Mouse (Mus musculus) kidney, postnatal 10 days (tissue): ENCODE results near the gene Neurl1b.
A peak's percentile ranks its signal among the peaks of the same experiment; 100 is the strongest.

Experiments
- DNase-seq: peaks from one replicate; pipeline ENCODE4 v3.0.0; 2021; ENCODE audit warnings: mixed read lengths

The Neurl1b gene

DNA sequence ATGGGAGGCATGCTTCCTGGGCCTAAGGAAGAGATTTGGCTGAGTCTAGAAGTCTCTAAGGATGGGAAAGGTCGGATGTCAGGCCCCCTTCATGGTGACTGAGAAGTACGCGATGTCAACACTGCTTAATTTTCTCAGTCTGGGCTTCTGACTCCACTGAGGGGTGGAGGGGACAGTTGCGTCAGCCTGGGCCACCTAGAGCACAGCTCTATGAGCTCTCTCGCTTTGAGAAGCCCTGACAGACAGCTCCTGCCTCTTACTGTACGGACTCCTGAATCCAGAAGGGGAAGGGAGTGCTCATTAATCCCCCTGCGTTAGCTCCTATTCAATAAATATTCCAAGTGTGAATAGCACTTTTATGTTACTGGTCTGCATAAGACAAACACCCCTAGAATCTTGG is 43.4 kb downstream of the Neurl1b start:
- DNase-seq = no peak

DNA sequence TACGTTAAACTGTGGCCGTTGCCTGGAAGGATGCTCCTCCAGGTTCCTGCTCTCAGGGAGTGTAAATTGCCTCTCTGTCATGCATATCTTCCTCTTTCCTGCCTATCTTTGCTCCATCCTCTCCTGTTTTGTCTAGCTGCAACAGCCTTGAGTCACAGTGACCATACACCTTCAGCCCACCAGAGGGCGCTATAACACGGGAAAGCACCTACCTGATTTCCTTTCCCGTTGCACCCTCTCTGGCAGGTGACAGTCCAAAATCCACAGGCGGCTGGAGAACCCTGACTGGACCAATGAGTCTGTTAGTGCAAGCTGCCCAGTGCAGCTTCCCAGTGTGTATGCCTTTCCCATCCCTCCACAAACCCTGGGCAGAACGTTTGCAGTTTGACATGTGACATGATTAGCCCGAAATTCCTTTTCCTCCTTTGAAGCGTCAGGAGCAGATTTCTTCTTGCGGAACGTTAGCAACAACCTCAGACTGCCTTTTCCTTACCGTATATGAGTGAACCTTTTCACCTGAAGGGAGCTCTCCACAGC is 48.1 kb downstream of the Neurl1b start:
- peak; percentile 89 for DNase-seq

DNA sequence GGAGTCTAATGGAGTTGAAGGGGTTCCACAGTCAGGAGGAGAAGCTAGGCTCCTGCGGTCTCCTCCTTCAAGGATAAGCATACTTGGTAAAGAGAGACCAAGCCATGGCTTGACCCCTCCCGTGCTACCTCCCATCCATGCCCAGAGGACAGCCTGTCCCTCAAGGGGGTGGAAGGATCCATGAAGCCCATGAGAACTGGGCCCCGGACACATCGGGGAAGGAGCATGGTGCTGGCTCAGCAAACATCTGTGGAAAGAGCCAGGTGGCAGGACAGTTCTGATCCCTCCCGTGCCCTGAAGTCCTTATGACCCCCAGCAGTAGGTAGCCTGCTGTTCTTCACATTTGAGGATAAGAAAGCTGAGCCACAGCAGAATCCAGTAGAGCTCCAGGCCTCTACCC is 48.8 kb downstream of the Neurl1b start:
- no peak for DNase-seq

- DNase-seq = no peak
Observed at GRCm38 (mm10) chr17:26463984-26464383, 49.4 kb downstream of the Neurl1b start.

DNA sequence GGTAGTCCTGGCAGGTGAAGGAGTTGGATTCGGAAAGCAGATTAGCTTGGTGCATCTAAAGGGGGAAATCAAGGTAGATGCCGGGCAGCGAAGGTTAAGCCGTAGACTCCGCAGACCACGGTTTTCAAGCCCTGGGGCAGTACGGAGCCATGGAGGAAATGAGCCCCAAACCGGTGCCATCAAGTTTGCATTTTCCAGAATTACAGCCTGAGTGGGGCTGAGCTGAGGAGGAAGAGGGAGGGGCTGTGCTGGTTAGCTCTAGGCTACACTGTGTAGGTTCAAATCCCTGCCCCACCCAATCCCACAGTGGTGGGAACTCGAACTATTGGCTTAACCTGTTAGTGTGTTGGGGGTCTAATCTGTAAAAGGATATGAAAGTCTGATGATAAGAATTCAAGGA is 49.9 kb downstream of the Neurl1b start:
- no peak for DNase-seq

GRCm38 (mm10) chr17:26464972-26465371 is 50.3 kb downstream of the Neurl1b start:
- DNase-seq = peak; percentile 77

DNA sequence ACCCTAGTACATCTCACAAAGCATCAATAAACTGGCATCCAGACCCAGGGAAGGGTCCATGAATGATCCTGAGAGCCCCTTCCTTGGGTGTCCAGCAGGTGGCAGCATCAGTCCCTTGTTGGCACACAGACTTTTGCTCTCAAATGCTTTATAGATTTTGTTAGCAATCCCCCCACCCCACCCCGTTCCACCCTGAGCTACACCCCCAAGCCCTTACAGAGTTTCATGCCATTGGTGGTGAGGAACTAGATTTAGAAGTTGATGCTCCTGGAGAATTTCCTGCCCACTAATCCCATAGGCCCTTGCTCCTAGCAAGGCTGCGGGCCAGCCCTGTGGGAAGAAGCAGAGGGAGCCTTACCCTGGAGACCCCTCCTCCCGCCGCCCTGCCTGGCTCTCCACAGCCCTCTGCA is 52.1 kb downstream of the Neurl1b start:
- peak; percentile 94 for DNase-seq

- no peak for DNase-seq
Observed at GRCm38 (mm10) chr17:26467619-26468018, 53.0 kb downstream of the Neurl1b start.

- DNase-seq = no peak
Observed at GRCm38 (mm10) chr17:26468102-26468894, 53.7 kb downstream of the Neurl1b start.

- DNase-seq = no peak
Observed at GRCm38 (mm10) chr17:26476871-26477270, 62.2 kb downstream of the Neurl1b start.

- no peak for DNase-seq
Observed at GRCm38 (mm10) chr17:26478672-26479071, 64.0 kb downstream of the Neurl1b start.

DNA sequence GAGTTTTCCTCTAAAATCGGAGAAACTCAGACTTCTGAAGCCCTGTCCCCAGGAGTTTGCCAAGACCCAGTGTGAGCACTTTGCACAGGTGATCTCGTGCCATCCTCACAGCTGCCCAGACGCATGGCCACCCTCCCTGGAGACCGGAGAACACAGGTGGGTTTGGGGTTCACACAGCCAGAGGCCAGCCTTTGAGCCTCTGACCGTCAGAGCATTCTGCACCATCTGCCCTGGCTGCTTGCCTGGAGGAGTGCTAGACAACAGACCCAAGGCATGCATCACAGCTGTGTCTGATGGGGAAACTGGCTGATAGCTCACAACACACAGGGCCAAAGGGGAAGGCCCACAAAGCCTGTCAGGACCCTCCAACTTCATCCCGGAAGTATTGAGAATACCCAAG is 65.0 kb downstream of the Neurl1b start:
- no peak for DNase-seq

DNA sequence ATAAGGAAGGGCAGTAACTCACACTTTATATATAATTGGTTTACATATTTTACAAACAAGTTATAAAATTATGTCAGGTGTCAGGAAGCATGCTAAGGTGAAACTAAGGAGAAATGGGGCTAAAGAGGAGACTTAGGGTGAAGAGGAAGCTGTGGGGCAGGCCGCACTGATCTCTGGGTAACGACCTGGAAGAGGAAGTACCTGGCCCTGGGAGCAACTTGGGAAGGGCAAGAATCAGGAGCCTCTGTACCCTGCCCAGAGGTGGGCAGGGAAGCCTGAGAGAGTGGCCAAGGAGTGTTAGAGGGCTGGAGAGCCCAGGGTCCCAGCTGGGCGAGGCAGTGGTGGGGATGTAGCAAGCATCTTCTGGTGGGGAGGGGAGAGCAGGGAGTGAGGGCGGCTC is 66.3 kb downstream of the Neurl1b start:
- no peak for DNase-seq

- DNase-seq = no peak
Observed at GRCm38 (mm10) chr17:26484626-26485421, 70.2 kb downstream of the Neurl1b start.

- DNase-seq = no peak
Observed at GRCm38 (mm10) chr17:26487266-26487665, 72.6 kb downstream of the Neurl1b start.

DNA sequence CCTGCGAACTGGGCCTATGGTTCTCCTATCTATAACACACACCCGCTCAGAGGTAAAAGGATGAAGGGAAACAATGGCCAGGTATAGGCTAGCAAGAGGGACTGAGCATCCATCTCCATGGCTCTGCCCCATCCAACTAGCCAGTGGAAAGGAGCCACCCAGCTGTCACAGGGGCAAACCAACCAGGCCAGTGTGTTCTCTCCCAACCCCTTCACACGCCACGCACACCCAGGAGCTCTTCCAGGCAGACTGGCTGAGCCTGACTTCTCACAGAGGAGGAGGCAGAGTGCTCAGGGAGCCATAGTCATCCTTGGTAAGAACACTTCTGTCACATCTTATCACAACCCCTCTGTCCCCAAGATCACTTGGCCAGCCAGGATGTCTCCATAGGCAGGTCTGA is 73.3 kb downstream of the Neurl1b start:
- no peak for DNase-seq

DNA sequence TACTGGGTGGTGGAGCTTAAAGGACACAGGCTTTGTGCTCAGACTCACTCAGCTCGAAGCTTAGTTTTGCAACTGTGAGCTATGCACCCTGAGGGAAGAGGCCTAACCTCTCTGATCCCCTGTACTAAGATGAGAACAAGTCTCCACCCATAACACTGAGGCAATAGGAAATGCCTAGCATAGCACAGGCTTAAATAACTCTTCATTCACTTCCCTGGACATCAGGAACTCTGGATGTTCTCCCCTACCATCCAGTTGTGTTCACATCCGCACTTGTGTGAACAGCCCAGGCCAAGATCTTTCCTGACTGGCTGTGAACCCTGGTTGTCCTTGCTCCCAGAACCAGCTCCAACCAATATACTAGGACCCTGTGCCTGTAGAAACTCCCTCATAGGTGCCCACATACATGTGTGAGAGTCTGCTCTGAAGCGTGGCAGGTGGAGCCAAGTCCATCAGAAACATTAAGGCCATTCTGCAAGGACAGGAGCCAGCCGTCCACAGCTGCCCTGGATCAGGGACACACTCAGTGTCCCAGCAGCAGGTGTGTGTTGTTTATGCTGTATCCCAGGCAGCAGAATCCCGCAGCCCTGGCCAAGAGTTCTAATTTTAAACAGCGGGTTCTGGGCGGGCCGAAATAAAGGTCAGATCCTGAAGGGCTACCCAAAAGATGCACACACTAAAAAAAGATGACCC is 74.2 kb downstream of the Neurl1b start:
- peak; percentile 27 for DNase-seq

GRCm38 (mm10) chr17:26490072-26490471 is 75.4 kb downstream of the Neurl1b start:
- DNase-seq = no peak

DNA sequence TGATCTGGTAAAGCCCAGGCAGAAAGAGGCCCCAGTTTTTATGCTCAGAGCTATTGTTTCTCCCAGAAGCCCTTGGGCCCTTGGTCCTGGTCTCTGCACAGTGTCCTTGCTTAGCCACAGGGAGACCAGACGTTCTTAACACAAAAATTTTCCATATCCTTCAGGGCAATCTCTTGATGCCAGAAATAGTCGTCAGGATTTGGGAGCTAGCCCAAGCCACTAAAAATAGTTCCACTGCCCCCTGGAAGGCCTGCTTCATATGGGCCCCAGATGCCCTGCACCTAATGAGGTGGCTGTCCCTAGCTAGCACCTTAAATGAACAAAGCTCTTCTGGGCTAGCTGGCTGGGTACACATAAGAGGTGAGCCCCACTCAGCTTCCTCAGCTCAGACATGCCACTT is 76.3 kb downstream of the Neurl1b start:
- DNase-seq = no peak

GRCm38 (mm10) chr17:26492246-26492645 is 77.6 kb downstream of the Neurl1b start:
- DNase-seq = peak; percentile 77

GRCm38 (mm10) chr17:26494642-26495468 is 80.2 kb downstream of the Neurl1b start:
- no peak for DNase-seq
